Mouse (Mus musculus): ENCODE results near the gene Cep162. TPM values are rescaled to one million over a fixed set of nuclear protein-coding genes. Genes with fewer than 3 reads are reported as not detected.

The Cep162 gene
- polyA plus RNA-seq, 1 experiment from 2014 or later, result 6.9 TPM

GRCm38 (mm10) chr9:87198036-87198435, 57.3 kb downstream of the Cep162 start:
- Histone ChIP-seq H3K27ac (replicated peaks) (no peak overlapping the region), H3K27me3 (no peaks in the 10 kb centered on the region), H3K9me3 (no peaks in the 10 kb centered on the region), H3K4me1 (replicated peaks) (no peaks in the 10 kb centered on the region), H3K4me3 (no peak overlapping the region), H3K9ac (no peak overlapping the region), H3K4me2 (no peak overlapping the region), H3K36me3 (peaks cover 67% of the 10 kb centered on the region)
- 92% methylated on average over 6 of the region's 6 CpGs for WGBS
- no peak for ATAC-seq (ENCODE audit: low read depth)

GRCm38 (mm10) chr9:87197277-87197676, 58.1 kb downstream of the Cep162 start:
- Histone ChIP-seq H3K36me3 (peaks cover 67% of the 10 kb centered on the region), H3K4me2 (no peak overlapping the region), H3K4me1 (replicated peaks) (no peaks in the 10 kb centered on the region), H3K9ac (no peak overlapping the region), H3K27ac (replicated peaks) (no peak overlapping the region), H3K4me3 (no peak overlapping the region), H3K27me3 (no peaks in the 10 kb centered on the region), H3K9me3 (peaks cover 2% of the 10 kb centered on the region; the same call in 1 of the 2 replicates)
- ATAC-seq (ENCODE audit: low read depth), result no peak
- WGBS, result 91% methylated on average over 3 of the region's 3 CpGs

- no peak for ATAC-seq (ENCODE audit: low read depth)
- H3K4me2 ChIP-seq, result no peak overlapping the region
- H3K27me3 ChIP-seq, result no peaks in the 10 kb centered on the region
- H3K4me1 ChIP-seq (replicated peaks), result no peaks in the 10 kb centered on the region
- WGBS, result 79% methylated on average over 1 of the region's 1 CpGs
- H3K27ac ChIP-seq (replicated peaks), result no peak overlapping the region
- no peak overlapping the region for H3K9ac ChIP-seq
- peaks cover 15% of the 10 kb centered on the region for H3K9me3 ChIP-seq
- H3K4me3 ChIP-seq, result no peak overlapping the region
- peaks cover 69% of the 10 kb centered on the region for H3K36me3 ChIP-seq
Measured at GRCm38 (mm10) chr9:87193721-87194120, 61.6 kb downstream of the Cep162 start.

- H3K36me3 ChIP-seq, result peaks cover 29% of the 10 kb centered on the region
- WGBS, result 94% methylated on average over 4 of the region's 4 CpGs
- ATAC-seq (ENCODE audit: low read depth), result no peak
- no peak overlapping the region for H3K4me2 ChIP-seq
- H3K27ac ChIP-seq (replicated peaks), result no peak overlapping the region
- H3K4me3 ChIP-seq, result no peak overlapping the region
- no peaks in the 10 kb centered on the region for H3K4me1 ChIP-seq (replicated peaks)
- H3K27me3 ChIP-seq, result no peaks in the 10 kb centered on the region
- H3K9ac ChIP-seq, result no peak overlapping the region
- H3K9me3 ChIP-seq, result peaks cover 14% of the 10 kb centered on the region
Measured at GRCm38 (mm10) chr9:87187336-87187735, 68.0 kb downstream of the Cep162 start.

GRCm38 (mm10) chr9:87182231-87182630, 73.1 kb downstream of the Cep162 start:
- Histone ChIP-seq H3K36me3 (no peaks in the 10 kb centered on the region), H3K4me3 (no peak overlapping the region), H3K27ac (replicated peaks) (no peak overlapping the region), H3K9me3 (no peaks in the 10 kb centered on the region), H3K27me3 (no peaks in the 10 kb centered on the region), H3K9ac (no peak overlapping the region), H3K4me2 (no peak overlapping the region), H3K4me1 (replicated peaks) (no peaks in the 10 kb centered on the region)
- 86% methylated on average over 10 of the region's 10 CpGs for WGBS
- no peak for ATAC-seq (ENCODE audit: low read depth)

- 72% methylated on average over 7 of the region's 7 CpGs for WGBS
- H3K4me2 ChIP-seq, result no peak overlapping the region
- H3K4me3 ChIP-seq, result no peak overlapping the region
- H3K4me1 ChIP-seq (replicated peaks), result no peaks in the 10 kb centered on the region
- no peaks in the 10 kb centered on the region for H3K9me3 ChIP-seq
- H3K9ac ChIP-seq, result no peak overlapping the region
- no peak for ATAC-seq (ENCODE audit: low read depth)
- H3K27me3 ChIP-seq, result no peaks in the 10 kb centered on the region
- H3K27ac ChIP-seq (replicated peaks), result no peak overlapping the region
- no peaks in the 10 kb centered on the region for H3K36me3 ChIP-seq
Measured at GRCm38 (mm10) chr9:87178534-87178933, 76.8 kb downstream of the Cep162 start.

GRCm38 (mm10) chr9:87171517-87171916, 83.8 kb downstream of the Cep162 start:
- ATAC-seq (ENCODE audit: low read depth), result no peak
- Histone ChIP-seq H3K4me2 (no peak overlapping the region), H3K36me3 (no peaks in the 10 kb centered on the region), H3K27ac (replicated peaks) (no peak overlapping the region), H3K9me3 (no peaks in the 10 kb centered on the region), H3K4me3 (no peak overlapping the region), H3K9ac (no peak overlapping the region), H3K4me1 (replicated peaks) (no peaks in the 10 kb centered on the region), H3K27me3 (no peaks in the 10 kb centered on the region)
- WGBS, result 87% methylated on average over 3 of the region's 3 CpGs

- Histone ChIP-seq H3K27me3 (no peaks in the 10 kb centered on the region), H3K9ac (no peak overlapping the region), H3K36me3 (no peaks in the 10 kb centered on the region), H3K27ac (replicated peaks) (no peak overlapping the region), H3K9me3 (no peaks in the 10 kb centered on the region), H3K4me2 (no peak overlapping the region), H3K4me3 (no peak overlapping the region), H3K4me1 (replicated peaks) (no peaks in the 10 kb centered on the region)
- ATAC-seq (ENCODE audit: low read depth), result no peak
- WGBS, result 77% methylated on average over 3 of the region's 3 CpGs
Measured at GRCm38 (mm10) chr9:87170891-87171290, 84.4 kb downstream of the Cep162 start.

GRCm38 (mm10) chr9:87169144-87169543, 86.2 kb downstream of the Cep162 start:
- H3K4me1 ChIP-seq (replicated peaks), result no peaks in the 10 kb centered on the region
- ATAC-seq (ENCODE audit: low read depth), result no peak
- no peak overlapping the region for H3K27ac ChIP-seq (replicated peaks)
- no peak overlapping the region for H3K4me3 ChIP-seq
- H3K27me3 ChIP-seq, result no peaks in the 10 kb centered on the region
- WGBS, result 87% methylated on average over 12 of the region's 12 CpGs
- no peak overlapping the region for H3K4me2 ChIP-seq
- no peak overlapping the region for H3K9ac ChIP-seq
- H3K9me3 ChIP-seq, result no peaks in the 10 kb centered on the region
- H3K36me3 ChIP-seq, result no peaks in the 10 kb centered on the region

- Histone ChIP-seq H3K9ac (no peak overlapping the region), H3K27me3 (no peaks in the 10 kb centered on the region), H3K9me3 (no peaks in the 10 kb centered on the region), H3K4me1 (replicated peaks) (no peaks in the 10 kb centered on the region), H3K4me3 (no peak overlapping the region), H3K36me3 (no peaks in the 10 kb centered on the region), H3K27ac (replicated peaks) (no peak overlapping the region), H3K4me2 (no peak overlapping the region)
- 72% methylated on average over 3 of the region's 3 CpGs for WGBS
- no peak for ATAC-seq (ENCODE audit: low read depth)
Measured at GRCm38 (mm10) chr9:87168051-87168450, 87.3 kb downstream of the Cep162 start.

- H3K4me2 ChIP-seq, result no peak overlapping the region
- ATAC-seq (ENCODE audit: low read depth), result no peak
- H3K4me3 ChIP-seq, result no peak overlapping the region
- no peaks in the 10 kb centered on the region for H3K36me3 ChIP-seq
- no peaks in the 10 kb centered on the region for H3K4me1 ChIP-seq (replicated peaks)
- WGBS, result 78% methylated on average over 9 of the region's 9 CpGs
- no peak overlapping the region for H3K9ac ChIP-seq
- no peak overlapping the region for H3K27ac ChIP-seq (replicated peaks)
- no peaks in the 10 kb centered on the region for H3K9me3 ChIP-seq
- no peaks in the 10 kb centered on the region for H3K27me3 ChIP-seq
Measured at GRCm38 (mm10) chr9:87167001-87167830, 88.1 kb downstream of the Cep162 start.

GRCm38 (mm10) chr9:87162559-87162958, 92.8 kb downstream of the Cep162 start:
- Histone ChIP-seq H3K9ac (no peak overlapping the region), H3K27ac (replicated peaks) (no peak overlapping the region), H3K4me3 (no peak overlapping the region), H3K9me3 (no peaks in the 10 kb centered on the region), H3K4me2 (no peak overlapping the region), H3K27me3 (no peaks in the 10 kb centered on the region), H3K4me1 (replicated peaks) (no peaks in the 10 kb centered on the region), H3K36me3 (no peaks in the 10 kb centered on the region)
- WGBS, result 81% methylated on average over 4 of the region's 4 CpGs
- ATAC-seq (ENCODE audit: low read depth), result no peak
